Mouse (Mus musculus): ENCODE data around the gene Adamtsl1. TPM values are rescaled to one million over a fixed set of nuclear protein-coding genes. Genes with fewer than 3 reads are reported as not detected.

The Adamtsl1 gene
- total and polyA plus RNA-seq, 3 experiments = 0.05 TPM; not detected in 2

DNA sequence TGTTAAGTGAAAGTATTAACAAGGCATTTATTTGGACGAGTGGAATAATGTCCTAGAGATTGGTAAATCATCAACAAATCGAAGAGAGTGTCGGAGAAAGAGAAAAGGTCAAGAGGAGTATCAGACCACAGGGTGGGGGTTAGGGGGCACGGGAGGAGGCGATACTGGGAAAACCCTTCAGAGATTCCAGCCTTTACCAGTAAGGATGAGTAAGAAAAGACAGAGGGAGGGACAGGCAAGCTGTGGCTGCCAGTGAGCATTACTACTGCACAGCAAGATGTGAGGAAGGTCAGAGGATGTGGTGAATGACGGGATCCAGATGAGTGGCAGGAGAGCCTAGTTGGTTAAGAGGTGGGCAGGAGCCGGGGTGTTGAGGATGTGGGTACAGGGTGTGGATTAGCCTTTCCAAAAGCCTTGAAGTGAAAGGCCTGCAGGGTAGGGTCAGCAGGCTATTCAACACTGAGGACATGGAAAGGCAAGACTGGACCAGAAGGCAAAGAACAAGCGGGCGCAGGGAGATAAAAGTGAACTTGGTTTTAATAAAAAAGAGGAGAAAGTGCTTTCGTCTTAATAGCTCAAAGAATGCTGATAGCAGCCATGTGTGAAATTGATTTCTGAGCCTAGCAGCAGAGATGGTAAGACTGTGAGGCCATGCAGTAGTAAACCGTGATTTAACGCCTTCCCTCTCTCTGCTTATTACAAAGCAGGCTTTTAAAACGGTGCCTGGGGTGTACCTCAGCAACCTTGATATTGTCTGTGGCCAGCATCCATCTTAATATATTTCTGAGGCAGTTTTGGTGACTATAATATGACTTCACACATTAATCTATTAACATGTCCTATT is 555.1 kb downstream of the Adamtsl1 start:
- TF ChIP-seq CTCF (IDR thresholded peaks at IDR 0.05; ENCODE audit: low read depth, low read length) (no peak), GATA1 (IDR thresholded peaks at IDR 0.05; ENCODE audit: borderline replicate concordance, low read length) (no peak)
- H3K4me3 ChIP-seq (ENCODE audit: low read depth, low read length) = no peak overlapping the region
- no peak for DNase-seq (ENCODE audit: low spot score)
- H3K9me3 ChIP-seq (replicated peaks) = no peaks in the 10 kb centered on the region
- no peak for ATAC-seq (ENCODE audit: extremely low read depth, insufficient number of reproducible peaks, low FRiP score, poor library complexity, severe bottlenecking)
- no peaks in the 10 kb centered on the region; the same call in 1 of the 2 replicates for H3K27me3 ChIP-seq (ENCODE audit: insufficient read depth, low read length)
- H3K36me3 ChIP-seq (replicated peaks) = no peaks in the 10 kb centered on the region
- H3K4me1 ChIP-seq (ENCODE audit: insufficient read depth, low read depth, low read length) = no peaks in the 10 kb centered on the region

DNA sequence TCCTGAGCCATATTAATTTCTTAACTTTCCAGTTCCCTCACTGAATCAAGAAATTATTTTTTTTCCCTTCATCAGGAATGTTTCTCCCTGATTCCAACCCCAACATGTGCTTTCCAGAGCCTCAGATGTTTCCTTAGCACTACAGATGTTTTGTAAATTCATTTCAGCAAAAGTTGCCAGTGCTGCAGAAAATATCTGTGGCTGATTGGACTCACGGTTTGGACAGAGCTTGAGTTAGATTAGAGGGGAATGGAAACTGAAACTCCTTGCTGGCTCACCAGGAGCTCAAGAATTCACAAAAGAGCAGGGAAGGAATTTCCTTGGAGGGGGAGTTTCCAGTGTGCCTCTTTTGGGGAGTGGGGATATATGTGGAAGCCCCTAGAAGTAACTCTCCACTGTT is 560.9 kb downstream of the Adamtsl1 start:
- no peaks in the 10 kb centered on the region for H3K9me3 ChIP-seq (replicated peaks)
- TF ChIP-seq POLR2AphosphoS5 (IDR thresholded peaks at IDR 0.05; ENCODE audit: insufficient replicate concordance, low read depth, low read length) (no peak), CTCF (IDR thresholded peaks at IDR 0.05; ENCODE audit: low read depth, low read length) (no peak), GATA2 (IDR thresholded peaks at IDR 0.05; ENCODE audit: borderline replicate concordance, low read depth, low read length) (no peak), GATA1 (IDR thresholded peaks at IDR 0.05; ENCODE audit: borderline replicate concordance, low read length) (no peak), TAL1 (conservative IDR thresholded peaks at IDR 0.05; ENCODE audit: low read depth, low read length) (no peak)
- ATAC-seq (ENCODE audit: extremely low read depth, insufficient number of reproducible peaks, low FRiP score, poor library complexity, severe bottlenecking) (no peak), DNase-seq (ENCODE audit: low spot score) (no peak)
- no peaks in the 10 kb centered on the region for H3K27me3 ChIP-seq (ENCODE audit: insufficient read depth, low read length)
- H3K36me3 ChIP-seq (replicated peaks) = no peaks in the 10 kb centered on the region
- H3K4me3 ChIP-seq (ENCODE audit: low read depth, low read length) = no peak overlapping the region
- H3K4me1 ChIP-seq (ENCODE audit: insufficient read depth, low read depth, low read length) = no peaks in the 10 kb centered on the region

DNA sequence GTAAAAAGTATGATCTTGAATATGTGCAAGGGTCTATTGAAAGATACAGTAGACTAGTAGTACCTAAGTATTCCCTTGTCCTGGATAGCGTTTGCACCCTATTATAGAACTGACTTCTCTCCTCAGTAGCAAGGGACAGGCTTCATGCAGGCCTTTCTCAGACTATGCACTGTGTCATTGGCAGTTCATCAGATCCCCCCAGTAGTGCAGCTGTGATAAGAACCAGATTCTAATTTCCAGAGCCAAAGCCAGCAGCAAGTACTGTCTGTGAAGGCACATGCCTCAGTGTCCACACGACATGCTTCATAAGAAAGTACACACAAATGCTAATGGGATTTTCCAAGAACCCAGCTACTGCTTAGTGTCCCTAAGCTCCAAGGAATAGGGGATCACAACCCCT is 563.4 kb downstream of the Adamtsl1 start:
- H3K36me3 ChIP-seq (replicated peaks) = no peaks in the 10 kb centered on the region
- DNase-seq (ENCODE audit: low spot score) (no peak), ATAC-seq (ENCODE audit: extremely low read depth, insufficient number of reproducible peaks, low FRiP score, poor library complexity, severe bottlenecking) (no peak)
- H3K9me3 ChIP-seq (replicated peaks) = no peaks in the 10 kb centered on the region
- no peaks in the 10 kb centered on the region for H3K27me3 ChIP-seq (ENCODE audit: insufficient read depth, low read length)
- H3K4me3 ChIP-seq (ENCODE audit: low read depth, low read length) = no peak overlapping the region
- H3K4me1 ChIP-seq (ENCODE audit: insufficient read depth, low read depth, low read length) = no peaks in the 10 kb centered on the region
- no peak for TF ChIP-seq TAL1 (conservative IDR thresholded peaks at IDR 0.05; ENCODE audit: low read depth, low read length)
- TF ChIP-seq POLR2AphosphoS5 (IDR thresholded peaks at IDR 0.05; ENCODE audit: insufficient replicate concordance, low read depth, low read length) = no peak
- no peak for TF ChIP-seq GATA1 (IDR thresholded peaks at IDR 0.05; ENCODE audit: borderline replicate concordance, low read length)
- no peak for TF ChIP-seq GATA2 (IDR thresholded peaks at IDR 0.05; ENCODE audit: borderline replicate concordance, low read depth, low read length)

DNA sequence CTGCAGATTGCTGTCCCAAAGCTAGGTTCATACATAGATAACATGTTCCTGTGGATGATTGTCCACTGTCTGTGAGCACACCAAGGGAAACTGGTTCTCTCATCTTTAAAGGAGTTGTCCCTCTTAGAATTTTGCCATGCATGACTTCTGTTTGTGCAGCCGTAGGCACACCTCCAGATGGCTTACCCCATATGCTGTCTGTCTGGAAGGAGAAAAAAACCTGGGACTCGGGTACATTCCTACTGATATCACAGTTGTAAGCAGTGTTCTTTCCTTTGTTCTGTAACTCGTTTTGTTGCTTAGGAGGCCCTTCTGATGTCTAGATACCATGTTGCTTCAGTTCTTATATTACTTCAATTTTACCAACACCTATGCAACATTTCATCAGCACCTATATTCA is 563.9 kb downstream of the Adamtsl1 start:
- no peaks in the 10 kb centered on the region for H3K9me3 ChIP-seq (replicated peaks)
- TF ChIP-seq POLR2AphosphoS5 (IDR thresholded peaks at IDR 0.05; ENCODE audit: insufficient replicate concordance, low read depth, low read length) (no peak), GATA2 (IDR thresholded peaks at IDR 0.05; ENCODE audit: borderline replicate concordance, low read depth, low read length) (no peak), TAL1 (conservative IDR thresholded peaks at IDR 0.05; ENCODE audit: low read depth, low read length) (no peak), GATA1 (IDR thresholded peaks at IDR 0.05; ENCODE audit: borderline replicate concordance, low read length) (no peak), CTCF (IDR thresholded peaks at IDR 0.05; ENCODE audit: low read depth, low read length) (no peak)
- no peaks in the 10 kb centered on the region for H3K4me1 ChIP-seq (ENCODE audit: insufficient read depth, low read depth, low read length)
- H3K27me3 ChIP-seq (ENCODE audit: insufficient read depth, low read length) = no peaks in the 10 kb centered on the region
- DNase-seq (ENCODE audit: low spot score) = no peak
- no peaks in the 10 kb centered on the region for H3K36me3 ChIP-seq (replicated peaks)
- H3K4me3 ChIP-seq (ENCODE audit: low read depth, low read length) = no peak overlapping the region
- ATAC-seq (ENCODE audit: extremely low read depth, insufficient number of reproducible peaks, low FRiP score, poor library complexity, severe bottlenecking) = no peak

DNA sequence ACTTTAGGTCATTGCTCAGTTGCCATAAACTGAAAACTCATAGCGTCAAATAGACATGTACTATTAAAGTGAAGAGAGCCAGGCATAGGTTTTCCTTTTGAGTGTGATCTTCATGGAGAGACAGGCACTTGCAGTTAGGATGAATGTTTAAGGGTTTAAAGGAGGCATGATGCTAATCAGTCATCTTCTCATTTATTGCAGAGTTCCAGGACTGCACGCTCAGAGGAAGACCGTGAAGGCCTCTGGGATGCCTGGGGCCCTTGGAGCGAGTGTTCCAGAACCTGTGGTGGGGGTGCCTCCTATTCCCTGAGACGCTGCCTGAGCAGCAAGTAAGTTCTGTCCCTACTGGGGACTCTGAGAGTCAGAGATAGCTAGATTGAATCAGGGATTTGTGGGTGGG is 573.5 kb downstream of the Adamtsl1 start:
- Histone ChIP-seq H3K36me3 (replicated peaks) (no peaks in the 10 kb centered on the region), H3K4me3 (ENCODE audit: low read depth, low read length) (no peak overlapping the region), H3K4me1 (ENCODE audit: insufficient read depth, low read depth, low read length) (no peaks in the 10 kb centered on the region), H3K9me3 (replicated peaks) (no peaks in the 10 kb centered on the region), H3K27me3 (ENCODE audit: insufficient read depth, low read length) (no peaks in the 10 kb centered on the region)
- no peak for DNase-seq (ENCODE audit: low spot score)
- TF ChIP-seq TAL1 (conservative IDR thresholded peaks at IDR 0.05; ENCODE audit: low read depth, low read length) (no peak), POLR2AphosphoS5 (IDR thresholded peaks at IDR 0.05; ENCODE audit: insufficient replicate concordance, low read depth, low read length) (no peak), CTCF (IDR thresholded peaks at IDR 0.05; ENCODE audit: low read depth, low read length) (no peak), GATA2 (IDR thresholded peaks at IDR 0.05; ENCODE audit: borderline replicate concordance, low read depth, low read length) (no peak), GATA1 (IDR thresholded peaks at IDR 0.05; ENCODE audit: borderline replicate concordance, low read length) (no peak)
- no peak for ATAC-seq (ENCODE audit: extremely low read depth, insufficient number of reproducible peaks, low FRiP score, poor library complexity, severe bottlenecking)

DNA sequence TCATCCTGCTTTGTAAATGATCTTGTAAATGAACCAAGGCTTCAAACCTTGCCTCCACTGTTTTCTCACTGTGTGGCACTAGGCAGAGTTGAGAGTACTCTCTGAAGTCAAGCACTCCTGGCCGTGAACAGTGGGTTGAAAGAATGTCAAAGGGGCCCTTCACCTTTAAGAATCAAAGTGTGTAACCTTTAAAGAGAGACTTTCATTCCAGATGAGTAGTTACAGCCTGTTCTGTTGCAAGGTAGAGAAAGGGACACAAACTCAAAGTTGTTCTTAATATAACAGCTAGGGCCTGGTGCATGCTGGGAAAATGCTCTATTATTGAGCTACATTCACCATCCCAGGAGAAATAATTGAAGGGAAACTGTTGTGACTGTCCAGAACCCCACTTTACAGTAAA is 589.2 kb downstream of the Adamtsl1 start:
- TF ChIP-seq CTCF (IDR thresholded peaks at IDR 0.05; ENCODE audit: low read depth, low read length) (no peak), GATA2 (IDR thresholded peaks at IDR 0.05; ENCODE audit: borderline replicate concordance, low read depth, low read length) (no peak), POLR2AphosphoS5 (IDR thresholded peaks at IDR 0.05; ENCODE audit: insufficient replicate concordance, low read depth, low read length) (no peak), GATA1 (IDR thresholded peaks at IDR 0.05; ENCODE audit: borderline replicate concordance, low read length) (no peak)
- no peak overlapping the region for H3K4me3 ChIP-seq (ENCODE audit: low read depth, low read length)
- H3K4me1 ChIP-seq (ENCODE audit: insufficient read depth, low read depth, low read length) = no peaks in the 10 kb centered on the region
- DNase-seq (ENCODE audit: low spot score) (no peak), ATAC-seq (ENCODE audit: extremely low read depth, insufficient number of reproducible peaks, low FRiP score, poor library complexity, severe bottlenecking) (no peak)
- no peaks in the 10 kb centered on the region for H3K36me3 ChIP-seq (replicated peaks)
- peaks cover 2% of the 10 kb centered on the region; the same call in 1 of the 2 replicates for H3K27me3 ChIP-seq (ENCODE audit: insufficient read depth, low read length)
- H3K9me3 ChIP-seq (replicated peaks) = no peaks in the 10 kb centered on the region

Measured in G1E (cell line).